Mouse (Mus musculus) brain, embryonic 14.5 days (tissue): ENCODE measurements around the gene Nell2. TPM values are rescaled to one million over a fixed set of nuclear protein-coding genes. Genes with fewer than 3 reads are reported as not detected.
"Not testable (repeated sequence)": the region's sequence is repeated elsewhere in the genome, so short reads cannot be mapped to it uniquely, and the experiment has no call there.

Source experiments
- DNase-seq: peaks from one replicate; pipeline ENCODE4 v3.0.0-alpha.2; 2011; ENCODE audit warnings: low read depth
- CTCF ChIP-seq: fragments of 200-500 bp; IDR thresholded peaks from 2 replicates; pipeline ENCODE4 v1.5.1; 2012; ENCODE audit warnings: inconsistent platforms, mild to moderate bottlenecking, moderate library complexity, borderline replicate concordance; ENCODE audit not compliant: insufficient read depth, insufficient read length; ENCODE audit errors: extremely low read depth
- POLR2A ChIP-seq: fragments of 200-500 bp; IDR thresholded peaks from 2 replicates; pipeline ENCODE4 v1.6.1; 2012; ENCODE audit warnings: mild to moderate bottlenecking, inconsistent platforms, borderline replicate concordance; ENCODE audit not compliant: poor library complexity, insufficient read depth, insufficient read length, severe bottlenecking; ENCODE audit errors: extremely low read depth
- polyA plus RNA-seq: library from polyadenylated mRNA; depleted of rRNA; stranded (reverse); fragments of >200 nt; gene quantifications from 2 replicates; pipeline ENCODE4 v1.2.3, GENCODE M21; 2012

Gene Nell2
- polyA plus RNA-seq, 1 experiment = 168 TPM

- DNase-seq = peak; percentile 31
- TF ChIP-seq POLR2A (no peak), CTCF (no peak)
Measured at GRCm38 (mm10) chr15:95259671-95260450, 268.5 kb downstream of the Nell2 start.

- no peak for TF ChIP-seq CTCF
- TF ChIP-seq POLR2A = no peak
- no peak for DNase-seq
Measured at GRCm38 (mm10) chr15:95257131-95257530, 271.2 kb downstream of the Nell2 start.

GRCm38 (mm10) chr15:95245516-95245915 lies 282.8 kb downstream of the Nell2 start:
- no peak for DNase-seq
- TF ChIP-seq POLR2A = no peak
- no peak for TF ChIP-seq CTCF

GRCm38 (mm10) chr15:95243876-95244275 lies 284.5 kb downstream of the Nell2 start:
- DNase-seq = no peak
- TF ChIP-seq POLR2A (no peak), CTCF (no peak)

GRCm38 (mm10) chr15:95241161-95241560 lies 287.2 kb downstream of the Nell2 start:
- no peak for TF ChIP-seq POLR2A
- TF ChIP-seq CTCF = no peak
- peak; percentile 71 for DNase-seq

- not testable (repeated sequence) for DNase-seq
Measured at GRCm38 (mm10) chr15:95237021-95237420, 291.3 kb downstream of the Nell2 start.

- no peak for DNase-seq
- TF ChIP-seq CTCF (no peak), POLR2A (no peak)
Measured at GRCm38 (mm10) chr15:95236509-95236908, 291.9 kb downstream of the Nell2 start.

GRCm38 (mm10) chr15:95231171-95231570 lies 297.2 kb downstream of the Nell2 start:
- TF ChIP-seq POLR2A (no peak), CTCF (no peak)
- DNase-seq = no peak

- no peak for TF ChIP-seq POLR2A
- TF ChIP-seq CTCF = no peak
- DNase-seq = peak; percentile 92
Measured at GRCm38 (mm10) chr15:95216640-95217365, 311.6 kb downstream of the Nell2 start.

GRCm38 (mm10) chr15:95210551-95210950 lies 317.8 kb downstream of the Nell2 start:
- no peak for DNase-seq
- no peak for TF ChIP-seq CTCF
- TF ChIP-seq POLR2A = no peak

- no peak for DNase-seq
- TF ChIP-seq POLR2A (no peak), CTCF (no peak)
Measured at GRCm38 (mm10) chr15:95209186-95209585, 319.2 kb downstream of the Nell2 start.
